Mouse (Mus musculus): ENCODE results near the gene Rsad2. TPM values are rescaled to one million over a fixed set of nuclear protein-coding genes. Genes with fewer than 3 reads are reported as not detected.

Gene Rsad2
- polyA plus RNA-seq, 1 experiment from 2014 or later: 0.56 TPM

GRCm38 (mm10) chr12:26393291-26393690, 63.0 kb downstream of the Rsad2 start:
- no peak overlapping the region for H3K27ac ChIP-seq (ENCODE audit: low read length)
- H3K4me3 ChIP-seq (replicated peaks; ENCODE audit: low read length): no peak overlapping the region
- no peak overlapping the region for H3K4me2 ChIP-seq (ENCODE audit: low read length)
- H3K36me3 ChIP-seq (ENCODE audit: control insufficient read depth, insufficient read depth): peaks cover 4% of the 10 kb centered on the region; the same call in 1 of the 2 replicates
- H3K9ac ChIP-seq (replicated peaks; ENCODE audit: low read depth, low read length): no peak overlapping the region
- H3K27me3 ChIP-seq (replicated peaks; ENCODE audit: control insufficient read depth, insufficient read depth, low read length): no peaks in the 10 kb centered on the region
- ATAC-seq: no peak
- WGBS: 76% methylated on average over 5 of the region's 5 CpGs
- no peaks in the 10 kb centered on the region for H3K9me3 ChIP-seq (ENCODE audit: control insufficient read depth, low read length)
- peaks cover 19% of the 10 kb centered on the region for H3K4me1 ChIP-seq (replicated peaks; ENCODE audit: control insufficient read depth, insufficient read depth, low read length)

Small RNA genes within 50 kb of the gene (microRNA-seq; reads per million reads assigned to microRNA genes)
- gene Mir6538: 3.9 reads per million, percentile 16 among the genes with 10 or more reads in this experiment

Other genes starting within 250 kb of the Rsad2 start
- gene Rnf144a, start 41.2 kb downstream of the Rsad2 start, polyA plus RNA-seq (2015; fragmentation: Nextera tagmentation; extraction: Ambion mirVana): 38.2 and 38.9 TPM in 2 replicates
- gene Cmpk2, start 12.8 kb upstream of the Rsad2 start, polyA plus RNA-seq (2015; fragmentation: Nextera tagmentation; extraction: Ambion mirVana): 12.4 and 16.6 TPM in 2 replicates